Mouse (Mus musculus): Measurements from ENCODE around the gene Ust. TPM values are rescaled to one million over a fixed set of nuclear protein-coding genes. Genes with fewer than 3 reads are reported as not detected.

The Ust gene
- polyA plus RNA-seq, 1 experiment = 6.9 TPM

GRCm38 (mm10) chr10:8513690-8514089 is 4.9 kb downstream of the Ust start:
- peaks cover 66% of the 10 kb centered on the region for H3K79me2 ChIP-seq (ENCODE audit: control insufficient read depth, insufficient read depth)
- H3K36me3 ChIP-seq (ENCODE audit: control insufficient read depth, insufficient read depth) = no peaks in the 10 kb centered on the region
- no peaks in the 10 kb centered on the region for H3K27me3 ChIP-seq (ENCODE audit: control insufficient read depth, insufficient read depth, insufficient read length)
- peaks cover 30% of the 10 kb centered on the region for H3K79me3 ChIP-seq (ENCODE audit: low read depth)
- no peak for TF ChIP-seq MYOG (IDR thresholded peaks at IDR 0.05; ENCODE audit: control insufficient read depth, extremely low read depth, insufficient read length)
- TF ChIP-seq USF1 (IDR thresholded peaks at IDR 0.05; ENCODE audit: low read depth) = no peak
- TF ChIP-seq CEBPB (IDR thresholded peaks at IDR 0.05; ENCODE audit: low read depth) = no peak
- no peak for TF ChIP-seq MYOD1 (IDR thresholded peaks at IDR 0.05; ENCODE audit: control insufficient read depth, insufficient read length, low read depth)
- TF ChIP-seq MAX (IDR thresholded peaks at IDR 0.05) = no peak
- TF ChIP-seq FOSL1 (IDR thresholded peaks at IDR 0.05; ENCODE audit: insufficient read depth, low read length, poor library complexity, severe bottlenecking) = no peak
- TF ChIP-seq CTCF (IDR thresholded peaks at IDR 0.05; ENCODE audit: control insufficient read depth, insufficient read depth, insufficient read length) = no peak
- no peak overlapping the region for H3ac ChIP-seq (ENCODE audit: control insufficient read depth, insufficient read length, low read depth)
- no peak overlapping the region for H3K4me3 ChIP-seq (ENCODE audit: insufficient read depth, poor library complexity, severe bottlenecking)

GRCm38 (mm10) chr10:8512222-8512621 is 6.4 kb downstream of the Ust start:
- no peaks in the 10 kb centered on the region for H3K27me3 ChIP-seq (ENCODE audit: control insufficient read depth, insufficient read depth, insufficient read length)
- peaks cover 25% of the 10 kb centered on the region for H3K79me3 ChIP-seq (ENCODE audit: low read depth)

GRCm38 (mm10) chr10:8511760-8512159 is 6.9 kb downstream of the Ust start:
- no peaks in the 10 kb centered on the region for H3K27me3 ChIP-seq (ENCODE audit: control insufficient read depth, insufficient read depth, insufficient read length)
- peaks cover 67% of the 10 kb centered on the region for H3K79me2 ChIP-seq (ENCODE audit: control insufficient read depth, insufficient read depth)
- H3K4me3 ChIP-seq (ENCODE audit: insufficient read depth, poor library complexity, severe bottlenecking) = no peak overlapping the region
- TF ChIP-seq MYOG (IDR thresholded peaks at IDR 0.05; ENCODE audit: control insufficient read depth, extremely low read depth, insufficient read length) = no peak
- TF ChIP-seq MYOD1 (IDR thresholded peaks at IDR 0.05; ENCODE audit: control insufficient read depth, insufficient read length, low read depth) = no peak
- TF ChIP-seq CTCF (IDR thresholded peaks at IDR 0.05; ENCODE audit: control insufficient read depth, insufficient read depth, insufficient read length) = no peak
- no peak for TF ChIP-seq USF1 (IDR thresholded peaks at IDR 0.05; ENCODE audit: low read depth)
- TF ChIP-seq FOSL1 (IDR thresholded peaks at IDR 0.05; ENCODE audit: insufficient read depth, low read length, poor library complexity, severe bottlenecking) = no peak
- no peak for TF ChIP-seq CEBPB (IDR thresholded peaks at IDR 0.05; ENCODE audit: low read depth)
- TF ChIP-seq MAX (IDR thresholded peaks at IDR 0.05) = no peak
- no peaks in the 10 kb centered on the region for H3K36me3 ChIP-seq (ENCODE audit: control insufficient read depth, insufficient read depth)
- peaks cover 22% of the 10 kb centered on the region for H3K79me3 ChIP-seq (ENCODE audit: low read depth)
- H3ac ChIP-seq (ENCODE audit: control insufficient read depth, insufficient read length, low read depth) = no peak overlapping the region

More at GRCm38 (mm10) chr10:8512222-8512621, 6.4 kb downstream of the Ust start:
- TF ChIP-seq MAX (IDR thresholded peaks at IDR 0.05) (no peak), MYOD1 (IDR thresholded peaks at IDR 0.05; ENCODE audit: control insufficient read depth, insufficient read length, low read depth) (no peak), FOSL1 (IDR thresholded peaks at IDR 0.05; ENCODE audit: insufficient read depth, low read length, poor library complexity, severe bottlenecking) (no peak), CTCF (IDR thresholded peaks at IDR 0.05; ENCODE audit: control insufficient read depth, insufficient read depth, insufficient read length) (no peak), CEBPB (IDR thresholded peaks at IDR 0.05; ENCODE audit: low read depth) (no peak), MYOG (IDR thresholded peaks at IDR 0.05; ENCODE audit: control insufficient read depth, extremely low read depth, insufficient read length) (no peak), USF1 (IDR thresholded peaks at IDR 0.05; ENCODE audit: low read depth) (no peak)
- Histone ChIP-seq H3K4me3 (ENCODE audit: insufficient read depth, poor library complexity, severe bottlenecking) (no peak overlapping the region), H3K36me3 (ENCODE audit: control insufficient read depth, insufficient read depth) (no peaks in the 10 kb centered on the region), H3ac (ENCODE audit: control insufficient read depth, insufficient read length, low read depth) (no peak overlapping the region), H3K79me2 (ENCODE audit: control insufficient read depth, insufficient read depth) (peaks cover 70% of the 10 kb centered on the region)

GRCm38 (mm10) chr10:8506247-8506573 is 12.4 kb downstream of the Ust start:
- no peak overlapping the region for H3ac ChIP-seq (ENCODE audit: control insufficient read depth, insufficient read length, low read depth)
- no peaks in the 10 kb centered on the region for H3K27me3 ChIP-seq (ENCODE audit: control insufficient read depth, insufficient read depth, insufficient read length)
- no peak overlapping the region for H3K4me3 ChIP-seq (ENCODE audit: insufficient read depth, poor library complexity, severe bottlenecking)
- TF ChIP-seq MAX (IDR thresholded peaks at IDR 0.05) (peak; percentile 15), CTCF (IDR thresholded peaks at IDR 0.05; ENCODE audit: control insufficient read depth, insufficient read depth, insufficient read length) (no peak), MYOD1 (IDR thresholded peaks at IDR 0.05; ENCODE audit: control insufficient read depth, insufficient read length, low read depth) (peak; percentile 83)
- peaks cover 23% of the 10 kb centered on the region for H3K79me3 ChIP-seq (ENCODE audit: low read depth)
- peaks cover 10% of the 10 kb centered on the region for H3K36me3 ChIP-seq (ENCODE audit: control insufficient read depth, insufficient read depth)
- peaks cover 74% of the 10 kb centered on the region for H3K79me2 ChIP-seq (ENCODE audit: control insufficient read depth, insufficient read depth)

GRCm38 (mm10) chr10:8505346-8506246 is 13.0 kb downstream of the Ust start:
- Histone ChIP-seq H3K36me3 (ENCODE audit: control insufficient read depth, insufficient read depth) (peaks cover 14% of the 10 kb centered on the region), H3K79me3 (ENCODE audit: low read depth) (peaks cover 21% of the 10 kb centered on the region), H3K4me3 (ENCODE audit: insufficient read depth, poor library complexity, severe bottlenecking) (no peak overlapping the region), H3K27me3 (ENCODE audit: control insufficient read depth, insufficient read depth, insufficient read length) (no peaks in the 10 kb centered on the region), H3K79me2 (ENCODE audit: control insufficient read depth, insufficient read depth) (peaks cover 71% of the 10 kb centered on the region), H3ac (ENCODE audit: control insufficient read depth, insufficient read length, low read depth) (peak overlapping the region; percentile 46)
- no peak for TF ChIP-seq MYOG (IDR thresholded peaks at IDR 0.05; ENCODE audit: control insufficient read depth, extremely low read depth, insufficient read length)
- no peak for TF ChIP-seq USF1 (IDR thresholded peaks at IDR 0.05; ENCODE audit: low read depth)
- no peak for TF ChIP-seq FOSL1 (IDR thresholded peaks at IDR 0.05; ENCODE audit: insufficient read depth, low read length, poor library complexity, severe bottlenecking)
- TF ChIP-seq CTCF (IDR thresholded peaks at IDR 0.05; ENCODE audit: control insufficient read depth, insufficient read depth, insufficient read length) = no peak
- TF ChIP-seq CEBPB (IDR thresholded peaks at IDR 0.05; ENCODE audit: low read depth) = no peak
- TF ChIP-seq MAX (IDR thresholded peaks at IDR 0.05) = no peak
- TF ChIP-seq MYOD1 (IDR thresholded peaks at IDR 0.05; ENCODE audit: control insufficient read depth, insufficient read length, low read depth) = no peak
